Mouse (Mus musculus) urinary bladder, postnatal 4 days (tissue): ENCODE results near the gene Tmem254c.
"Not testable (repeated sequence)": the region's sequence is repeated elsewhere in the genome, so short reads cannot be mapped to it uniquely, and the experiment has no call there.

ENCODE experiments used
- DNase-seq, 2 experiments: peaks; one replicate each; pipeline ENCODE4 v3.0.0; 2021 to 2022; ENCODE audit warnings: low spot score in 2 of 2

The Tmem254c gene

GRCm38 (mm10) chr14:26067325-26067633 is at the start of gene Tmem254c:
Gene Tmem254c (minus strand): TSS chr14:26067355.
- not testable (repeated sequence) for DNase-seq

GRCm38 (mm10) chr14:26097622-26098021 is 30.5 kb upstream of the Tmem254c start:
- not testable (repeated sequence) for DNase-seq

GRCm38 (mm10) chr14:26081997-26082396 is 14.8 kb upstream of the Tmem254c start, which contains the start of gene Cphx3:
Gene Cphx3 (plus strand): TSS chr14:26082297.
- DNase-seq: not testable (repeated sequence)

- DNase-seq: not testable (repeated sequence)
These were observed 14.1 kb upstream of the Tmem254c start, which contains the start of gene Cphx2 for GRCm38 (mm10) chr14:26081216-26081615. Gene Cphx2 (plus strand): TSS chr14:26081516.

- not testable (repeated sequence) for DNase-seq
These were observed 9.7 kb upstream of the Tmem254c start for GRCm38 (mm10) chr14:26076620-26077390.

- DNase-seq: not testable (repeated sequence)
These were observed 406 bp downstream of the Tmem254c start for GRCm38 (mm10) chr14:26066574-26067324.

GRCm38 (mm10) chr14:26059362-26059761 is 7.8 kb downstream of the Tmem254c start:
- not testable (repeated sequence) for DNase-seq

- DNase-seq: not testable (repeated sequence)
These were observed 9.0 kb downstream of the Tmem254c start for GRCm38 (mm10) chr14:26058184-26058583.

- not testable (repeated sequence) for DNase-seq
These were observed 18.4 kb downstream of the Tmem254c start for GRCm38 (mm10) chr14:26048767-26049166.

- not testable (repeated sequence) for DNase-seq
These were observed 20.1 kb downstream of the Tmem254c start for GRCm38 (mm10) chr14:26047026-26047425.

- not testable (repeated sequence) for DNase-seq
These were observed 22.1 kb downstream of the Tmem254c start for GRCm38 (mm10) chr14:26045007-26045406.

- not testable (repeated sequence) for DNase-seq
These were observed 24.5 kb downstream of the Tmem254c start, which contains the start of gene Gm9780 for GRCm38 (mm10) chr14:26042611-26043010. Gene Gm9780 (minus strand): TSS chr14:26042711.

- not testable (repeated sequence) for DNase-seq
These were observed 31.7 kb downstream of the Tmem254c start for GRCm38 (mm10) chr14:26035439-26035838.

- DNase-seq: not testable (repeated sequence)
These were observed 32.8 kb downstream of the Tmem254c start for GRCm38 (mm10) chr14:26034364-26034763.

GRCm38 (mm10) chr14:26025653-26026052 is 41.5 kb downstream of the Tmem254c start:
- not testable (repeated sequence) for DNase-seq

GRCm38 (mm10) chr14:26022831-26023230 is 44.3 kb downstream of the Tmem254c start:
- not testable (repeated sequence) for DNase-seq

- DNase-seq: not testable (repeated sequence)
These were observed 45.6 kb downstream of the Tmem254c start for GRCm38 (mm10) chr14:26021555-26021954.

- not testable (repeated sequence) for DNase-seq
These were observed 50.7 kb downstream of the Tmem254c start for GRCm38 (mm10) chr14:26016414-26016813.
